Mouse (Mus musculus): Measurements from ENCODE around the gene Ccdc138.

DNA sequence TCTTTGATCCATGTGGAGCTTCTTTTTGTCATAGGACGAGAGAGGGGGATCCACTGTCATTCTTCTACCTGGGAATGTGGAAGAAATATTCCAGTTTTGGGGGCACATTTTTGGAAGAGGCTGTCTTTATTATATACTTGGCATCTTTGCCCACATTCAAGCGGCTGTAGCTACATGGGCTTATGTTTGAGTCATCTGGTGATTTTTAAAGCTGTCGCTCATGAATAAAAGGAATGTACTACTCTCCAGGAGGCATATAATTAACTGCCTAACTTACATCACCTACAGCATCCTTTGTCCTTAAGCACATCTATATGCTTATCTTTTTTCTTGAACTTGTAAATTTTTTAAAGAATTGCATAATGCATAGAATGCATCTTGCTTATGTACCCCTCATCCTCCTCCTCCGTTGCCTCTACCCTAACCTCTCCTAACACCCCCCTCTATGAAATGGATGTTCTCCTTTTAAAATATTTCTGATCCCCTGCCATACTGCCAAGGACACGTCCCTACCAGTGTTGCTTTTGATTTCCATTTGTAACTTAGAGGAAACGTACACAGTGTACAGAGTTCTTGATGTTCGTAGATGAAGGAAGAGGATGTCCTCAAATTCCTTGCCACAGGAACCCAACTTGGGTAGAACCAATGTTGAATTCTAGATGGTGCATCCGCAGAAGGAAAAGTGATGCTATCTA, 57.1 kb downstream of the Ccdc138 start:
- TF ChIP-seq CTCF (IDR thresholded peaks at IDR 0.05; ENCODE audit: low read depth) (no peak), EP300 (IDR thresholded peaks at IDR 0.05; ENCODE audit: low read depth) (no peak)

All from heart, postnatal 0 days (tissue).